Mouse (Mus musculus): ENCODE measurements around the gene Adcyap1. TPM values are rescaled to one million over a fixed set of nuclear protein-coding genes. Genes with fewer than 3 reads are reported as not detected.

The Adcyap1 gene
- not detected for total RNA-seq (2023)

GRCm38 (mm10) chr17:93198717-93199116 is at the start of gene Adcyap1:
Adcyap1 (plus strand) TSS chr17:93199017.

All from T-cell, adult 66 days (primary cell).